Mouse (Mus musculus): ENCODE data around the gene Klc1.

Gene Klc1

DNA sequence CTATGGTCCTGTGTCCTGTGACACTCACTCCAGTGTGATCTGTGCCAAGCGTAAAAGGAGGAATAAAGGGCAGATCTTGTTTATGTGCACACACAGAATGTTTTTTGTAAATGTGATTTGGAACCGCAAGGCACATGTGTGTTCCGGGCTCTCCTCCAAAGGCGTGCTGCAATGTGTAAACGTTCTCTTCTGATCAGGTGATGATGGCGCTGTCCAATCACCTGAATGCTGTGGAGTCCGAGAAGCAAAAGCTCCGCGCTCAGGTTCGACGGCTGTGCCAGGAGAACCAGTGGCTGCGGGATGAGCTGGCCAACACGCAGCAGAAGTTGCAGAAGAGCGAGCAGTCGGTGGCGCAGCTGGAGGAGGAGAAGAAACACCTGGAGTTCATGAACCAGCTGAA, 15.5 kb downstream of the Klc1 start:
- DNase-seq = no peak

- no peak for DNase-seq
These were observed 16.2 kb downstream of the Klc1 start for GRCm38 (mm10) chr12:111774845-111775244.

DNA sequence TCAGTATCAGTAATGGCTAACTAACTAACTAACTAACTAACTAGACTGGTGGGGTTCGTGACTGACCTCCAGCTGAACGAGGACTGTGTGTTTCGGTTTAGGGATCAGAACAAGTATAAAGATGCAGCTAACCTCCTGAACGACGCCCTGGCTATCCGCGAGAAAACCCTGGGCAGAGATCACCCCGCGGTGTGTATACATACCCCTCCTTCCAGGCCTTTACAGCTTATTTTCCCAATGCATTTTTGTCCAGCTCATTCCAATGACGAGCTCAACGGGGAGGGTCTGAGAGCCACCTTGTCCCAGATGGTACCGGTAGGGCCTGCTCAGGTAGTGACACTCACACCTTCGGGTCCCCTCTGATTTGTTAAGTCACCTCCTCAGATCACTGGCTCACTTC, 19.3 kb downstream of the Klc1 start:
- DNase-seq = no peak

DNA sequence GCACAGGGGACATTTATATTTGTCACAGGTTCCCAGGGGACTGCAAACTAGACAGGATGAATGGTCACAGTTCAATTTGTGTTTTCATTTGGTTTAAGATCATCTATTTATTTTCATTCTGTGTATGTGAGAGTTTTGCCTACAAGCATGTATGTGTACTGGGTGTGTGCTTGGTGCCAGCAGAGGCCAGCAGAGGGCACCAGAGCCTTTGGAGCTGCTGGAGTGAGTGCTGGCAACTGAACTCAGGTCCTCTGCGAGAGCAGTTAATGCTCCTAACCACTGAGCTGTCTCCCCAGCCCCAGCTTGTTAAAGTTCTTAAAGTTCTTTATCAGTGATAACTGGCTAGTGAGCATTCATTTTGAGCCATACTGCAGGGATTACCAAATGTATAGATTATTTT, 20.9 kb downstream of the Klc1 start:
- DNase-seq = no peak

GRCm38 (mm10) chr12:111785174-111785573, 26.5 kb downstream of the Klc1 start:
- DNase-seq = no peak

DNA sequence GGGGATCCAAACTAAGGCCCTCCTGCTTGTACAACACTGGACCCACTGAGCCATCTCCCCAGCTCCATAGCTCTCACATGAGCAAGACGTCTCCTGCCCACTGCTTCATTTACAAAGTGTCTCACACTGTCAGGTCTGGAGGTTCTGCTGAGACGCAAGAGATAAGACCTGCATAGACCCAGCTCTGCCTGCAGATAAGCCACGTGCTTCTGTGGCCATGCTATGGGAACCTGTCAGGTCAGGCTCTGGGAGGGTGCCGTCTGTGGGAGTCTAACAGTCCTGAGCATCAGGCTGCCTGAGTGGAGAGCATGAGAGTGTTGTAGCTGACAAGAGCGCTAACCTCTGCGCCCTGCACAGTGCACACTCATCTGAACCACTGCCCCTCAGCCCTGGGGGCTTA, 28.4 kb downstream of the Klc1 start:
- no peak for DNase-seq

DNA sequence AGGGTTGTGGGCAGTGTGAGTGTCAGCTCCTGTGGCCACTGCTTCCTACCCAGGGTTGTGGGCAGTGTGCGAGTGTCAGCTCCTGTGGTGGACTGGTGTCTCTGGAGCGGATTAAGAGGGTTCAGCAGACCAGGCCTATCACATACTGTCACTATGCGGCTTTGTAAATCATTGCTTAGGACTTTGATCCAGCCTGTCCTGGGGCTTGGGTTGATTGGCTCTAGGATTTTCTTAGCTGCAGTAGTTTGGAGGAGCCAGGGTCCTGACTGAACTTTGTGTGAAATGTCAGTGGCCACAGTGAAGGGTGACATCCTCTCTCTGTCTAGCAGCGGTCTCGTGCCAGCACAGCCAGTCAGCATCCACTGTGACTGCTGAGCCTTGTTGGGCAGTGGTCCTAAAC, 31.4 kb downstream of the Klc1 start:
- peak; percentile 54 to 75 for DNase-seq

GRCm38 (mm10) chr12:111790631-111791030, 32.0 kb downstream of the Klc1 start:
- DNase-seq = no peak

- DNase-seq = no peak
These were observed 32.9 kb downstream of the Klc1 start for GRCm38 (mm10) chr12:111791474-111792104.

DNA sequence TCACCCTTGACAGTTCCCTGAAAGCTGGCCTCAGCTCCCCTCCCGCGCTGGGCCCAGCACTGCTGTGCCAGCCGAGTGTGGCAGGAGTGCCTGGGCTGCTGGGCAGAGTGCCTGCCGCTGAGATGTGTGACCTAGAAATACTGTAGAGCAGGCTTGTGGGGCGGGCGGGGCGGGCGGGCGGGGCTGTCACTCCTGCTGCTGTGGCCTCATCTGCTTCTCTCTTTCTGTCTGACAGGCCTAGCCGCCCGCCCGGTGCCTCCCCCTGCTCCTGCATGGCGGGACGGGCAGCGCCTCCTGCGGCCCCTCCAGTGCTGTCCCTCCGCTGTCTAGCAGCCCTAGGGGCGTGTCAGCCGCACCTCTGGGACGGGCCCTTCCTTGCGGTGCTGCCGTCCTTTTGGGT, 35.5 kb downstream of the Klc1 start:
- DNase-seq = peak; percentile 78 to 91

DNA sequence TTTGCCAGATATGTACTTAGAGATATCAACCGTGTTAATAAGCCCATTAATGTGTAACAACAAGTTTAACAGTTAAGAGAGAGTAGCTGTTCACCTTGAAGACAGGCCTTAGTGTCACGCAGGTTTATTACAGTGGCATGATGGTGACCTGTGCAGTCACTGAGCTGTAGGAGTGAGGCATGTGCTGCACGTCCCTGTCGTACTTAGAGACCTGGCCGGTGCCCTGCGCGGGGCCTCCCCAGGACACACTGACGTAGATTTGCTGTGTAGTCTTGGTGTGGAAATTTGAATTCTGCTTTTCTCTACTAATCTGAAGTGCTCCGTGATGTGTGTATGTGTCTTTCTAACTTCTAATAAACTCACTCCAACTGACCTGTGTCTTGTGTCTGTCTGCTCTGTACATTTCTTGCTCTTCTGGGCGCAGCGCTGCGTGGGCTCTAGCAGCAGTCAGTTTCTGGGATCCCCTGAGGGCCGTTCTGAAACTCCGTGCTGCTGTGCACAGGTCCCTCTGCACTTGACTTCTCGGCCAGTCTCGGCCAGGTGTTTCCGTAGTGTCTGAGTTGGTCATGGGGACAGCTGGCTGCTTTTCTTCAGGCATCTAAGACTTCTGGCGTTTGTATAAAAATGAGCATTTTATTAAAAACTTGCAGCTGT, 36.0 kb downstream of the Klc1 start:
- no peak for DNase-seq

DNA sequence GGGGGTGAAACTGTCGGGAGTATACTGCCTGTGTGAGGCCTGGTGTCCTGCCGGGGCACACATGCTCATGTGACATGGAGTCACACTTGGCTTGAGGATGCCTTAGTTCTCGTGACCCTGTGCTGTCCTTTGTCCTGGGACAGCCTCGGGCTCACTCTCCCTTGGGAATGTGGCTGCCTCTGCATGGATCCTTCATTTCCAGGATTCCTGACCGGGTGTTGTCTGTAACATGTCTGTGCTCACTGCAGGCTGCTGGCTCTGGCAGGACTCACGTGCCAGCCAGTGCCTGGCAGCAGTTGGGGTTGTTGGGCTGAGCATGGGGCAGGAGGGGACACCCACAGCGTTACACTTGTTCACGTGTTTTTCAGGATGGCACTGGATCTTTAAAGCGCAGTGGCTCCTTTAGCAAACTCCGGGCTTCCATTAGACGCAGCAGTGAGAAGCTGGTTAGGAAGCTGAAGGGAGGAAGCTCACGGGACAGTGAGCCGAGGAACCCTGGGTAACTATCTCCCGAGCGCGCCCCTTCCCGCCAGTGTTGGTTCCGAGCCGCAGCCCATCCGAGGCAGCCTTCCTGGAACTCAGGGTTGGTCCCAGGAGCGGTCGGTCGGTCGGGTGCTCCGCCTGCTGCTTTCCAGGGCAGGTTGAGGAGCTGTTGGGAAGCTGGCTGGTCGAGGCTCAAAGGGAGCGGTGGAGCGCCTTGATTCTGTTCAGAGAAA, 36.7 kb downstream of the Klc1 start:
- peak; percentile 65 to 85 for DNase-seq

GRCm38 (mm10) chr12:111797251-111797650, 38.6 kb downstream of the Klc1 start:
- DNase-seq = no peak

- DNase-seq = no peak
These were observed 39.8 kb downstream of the Klc1 start for GRCm38 (mm10) chr12:111798493-111798892.

DNA sequence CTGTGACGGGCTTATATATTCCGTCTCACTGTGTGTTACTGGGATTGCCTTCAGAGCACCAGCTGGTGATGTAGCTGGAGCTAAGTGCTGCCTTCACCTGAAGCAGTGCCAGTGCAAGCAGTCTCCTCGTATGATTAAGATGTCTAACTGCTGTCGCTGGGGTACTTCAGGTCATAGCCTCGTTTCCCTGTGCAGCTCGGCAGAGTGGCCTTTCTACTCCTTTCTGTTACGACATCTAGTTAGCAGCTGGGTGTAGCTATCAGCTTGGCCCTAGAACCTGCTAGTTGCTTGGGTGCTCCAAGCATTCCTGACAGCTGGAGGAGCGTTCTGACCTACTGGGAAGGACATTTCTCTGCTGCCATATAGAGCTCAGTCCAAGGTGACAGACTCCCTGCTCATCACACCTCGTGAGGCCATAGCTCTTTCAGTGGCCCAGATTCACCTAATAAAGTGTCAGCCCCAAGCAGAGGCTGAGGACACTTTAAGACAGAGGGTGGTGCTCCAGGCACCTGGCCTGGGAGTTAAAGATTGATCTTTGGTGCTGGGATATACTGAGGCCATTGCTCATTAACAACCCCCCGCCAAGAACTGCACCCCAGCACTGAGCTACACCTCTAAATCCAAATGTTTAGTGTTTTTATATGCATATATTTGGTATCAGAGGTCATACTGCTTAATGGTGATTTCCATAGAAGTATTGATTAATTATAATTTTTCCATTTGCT, 42.0 kb downstream of the Klc1 start:
- peak; percentile 40 to 67 for DNase-seq

GRCm38 (mm10) chr12:111803538-111803937, 44.9 kb downstream of the Klc1 start:
- no peak for DNase-seq

GRCm38 (mm10) chr12:111808775-111809174, 50.1 kb downstream of the Klc1 start:
- DNase-seq = no peak

GRCm38 (mm10) chr12:111809762-111810161, 51.1 kb downstream of the Klc1 start:
- DNase-seq = peak; percentile 84 to 92

DNA sequence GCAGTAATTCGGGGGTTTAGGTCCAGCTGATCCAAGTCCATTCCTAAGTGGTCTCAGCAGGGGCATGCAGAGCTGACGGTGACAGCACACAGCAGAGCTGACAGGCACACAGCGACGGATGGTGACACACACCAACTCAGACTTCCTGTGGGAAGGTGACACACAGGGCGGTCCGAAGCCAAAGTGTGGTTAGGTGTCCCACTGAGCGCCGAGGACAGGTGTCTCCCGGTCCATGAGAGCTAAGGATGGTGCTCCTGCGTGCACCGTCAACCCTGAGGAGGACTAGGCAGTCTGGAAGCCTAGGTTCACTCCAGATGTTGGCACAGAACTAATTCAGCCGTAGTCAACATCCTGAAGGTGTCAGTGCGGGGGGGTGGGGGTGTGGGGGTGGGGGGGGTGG, 53.4 kb downstream of the Klc1 start:
- DNase-seq = no peak

DNA sequence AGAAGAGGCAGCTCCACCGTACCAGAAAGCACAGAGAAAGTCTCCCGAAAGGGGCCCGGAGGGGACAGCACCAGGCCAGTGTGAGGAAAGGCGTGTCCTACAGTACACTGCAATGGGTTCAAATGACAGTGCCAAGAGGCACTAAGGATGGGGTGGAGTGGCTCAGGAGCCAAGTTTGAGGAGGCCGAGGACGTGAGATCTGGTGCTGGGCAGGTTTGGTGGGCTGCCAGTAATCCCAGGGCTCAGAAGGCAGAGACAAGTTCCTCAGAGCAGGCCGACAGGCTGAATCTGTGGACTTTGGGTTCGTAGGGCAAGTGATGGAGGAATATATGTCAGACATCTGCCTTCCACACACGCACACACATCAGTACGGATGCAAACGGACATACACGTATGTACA, 54.0 kb downstream of the Klc1 start:
- no peak for DNase-seq

- peak in 1 of 2 experiments; percentile 14 for DNase-seq
These were observed 54.6 kb downstream of the Klc1 start for GRCm38 (mm10) chr12:111813111-111813765.

- peak; percentile 97 to 100 for DNase-seq
These were observed 55.3 kb downstream of the Klc1 start, which contains the start of the genes Xrcc3 and Zfyve21 for GRCm38 (mm10) chr12:111813766-111814617. Gene Xrcc3 (minus strand): TSS chr12:111813873. Gene Zfyve21 (plus strand): TSS chr12:111814170.
